Mouse (Mus musculus) heart, adult 2 months (tissue): ENCODE measurements around the gene Tfeb. TPM values are rescaled to one million over a fixed set of nuclear protein-coding genes. Genes with fewer than 3 reads are reported as not detected.

ENCODE experiments used
- DNase-seq, 2 experiments: peaks; one replicate each; pipeline ENCODE4 v3.0.0; 2021
- H3K27ac ChIP-seq: fragments of 200-600 bp; 2 replicates; pipeline ENCODE4 v1.8.1; 2022
- H3K27me3 ChIP-seq: fragments of 200-500 bp; 2 replicates; pipeline ENCODE4 v1.6.1; 2012; ENCODE audit warnings: mild to moderate bottlenecking, low read length, inconsistent platforms, mixed read lengths; ENCODE audit not compliant: control insufficient read depth, insufficient read depth
- H3K36me3 ChIP-seq: fragments of 200-500 bp; 2 replicates; pipeline ENCODE4 v1.6.1; 2012; ENCODE audit warnings: low read length, inconsistent platforms; ENCODE audit not compliant: control insufficient read depth, insufficient read depth
- H3K4me1 ChIP-seq: fragments of 200-500 bp; 2 replicates; pipeline ENCODE4 v1.6.1; 2011; ENCODE audit warnings: low read length; ENCODE audit not compliant: control insufficient read depth, insufficient read depth
- H3K4me3 ChIP-seq: fragments of 200-600 bp; 2 replicates; pipeline ENCODE4 v1.8.1; 2022
- H3K79me2 ChIP-seq: fragments of 200-500 bp; replicated peaks from 2 replicates; pipeline ENCODE4 v1.6.1; 2012; ENCODE audit warnings: mild to moderate bottlenecking, inconsistent platforms, low read length, moderate library complexity, mixed read lengths; ENCODE audit not compliant: control insufficient read depth, insufficient read depth
- H3K9ac ChIP-seq: fragments of 200-500 bp; 2 replicates; pipeline ENCODE4 v1.6.1; 2012; ENCODE audit warnings: low read depth, mild to moderate bottlenecking, control low read depth, inconsistent platforms, low read length, mixed read lengths
- CTCF ChIP-seq: fragments of 200-600 bp; IDR thresholded peaks from 2 replicates; pipeline ENCODE4 v1.8.1; 2022; ENCODE audit warnings: antibody characterized with exemption, mild to moderate bottlenecking, moderate library complexity
- EP300 ChIP-seq: fragments of 200-500 bp; IDR thresholded peaks from 2 replicates; pipeline ENCODE4 v1.6.1; 2011; ENCODE audit warnings: low read depth, low read length, control low read depth; ENCODE audit not compliant: insufficient read depth
- POLR2A ChIP-seq: fragments of 200-500 bp; IDR thresholded peaks from 2 replicates; pipeline ENCODE4 v1.6.1; 2011; ENCODE audit warnings: mild to moderate bottlenecking, low read depth, low read length, control low read depth; ENCODE audit not compliant: insufficient read depth
- WGBS: fragments of 180-500 bp; shearing (Covaris S2); methylation state at CpG from one replicate; pipeline ENCODE4 v1.1.7; 2018; 5-methylcytosine and 5-hydroxymethylcytosine counted together
- intact Hi-C: fragments of 180-260 bp; cut with DNase I; formaldehyde crosslinking; loops from one replicate; pipeline ENCODE4 v1.15.1; 2025
- polyA plus RNA-seq: library from polyadenylated mRNA; depleted of rRNA; stranded (reverse); fragments of >200 nt; gene quantifications from 2 replicates; pipeline ENCODE4 v1.2.3, GENCODE M21; 2012
- total RNA-seq, 2 experiments: library from RNA; stranded (reverse); gene quantifications; 2 replicates each; pipeline ENCODE4 v1.2.3; 2021

The Tfeb gene
- total and polyA plus RNA-seq, 3 experiments = 33.5 to 42.7 (median 36.8) TPM

DNA sequence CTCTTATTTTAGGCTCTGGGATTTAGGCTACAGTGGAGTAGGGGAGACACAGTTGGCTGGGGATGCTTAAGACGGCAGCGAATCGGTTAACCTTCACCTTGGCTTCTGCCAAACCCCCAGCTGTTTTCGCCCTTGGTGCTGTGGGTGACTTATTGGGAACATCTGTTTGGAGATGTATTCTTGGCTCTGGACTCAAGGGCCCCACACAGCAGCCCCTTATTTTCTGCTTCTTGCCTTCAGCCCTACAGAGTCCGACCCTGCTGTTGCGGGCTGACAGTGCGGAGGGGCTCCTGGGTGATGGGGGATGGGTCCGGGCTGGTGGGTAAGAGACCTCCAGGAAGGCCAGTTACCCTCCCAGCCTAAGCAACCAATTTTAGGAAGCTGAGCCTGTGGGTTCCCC, 84.5 kb downstream of the Tfeb start:
- H3K27ac ChIP-seq = no peak overlapping the region
- no peak overlapping the region for H3K4me3 ChIP-seq
- H3K9ac ChIP-seq = no peak overlapping the region
- 82% methylated on average over 8 of the region's 8 CpGs for WGBS
- intact Hi-C loops = no loop called here
- H3K4me1 ChIP-seq = no peaks in the 10 kb centered on the region
- TF ChIP-seq EP300 (no peak), POLR2A (no peak), CTCF (no peak)
- H3K79me2 ChIP-seq = no peaks in the 10 kb centered on the region
- H3K27me3 ChIP-seq = no peaks in the 10 kb centered on the region
- H3K36me3 ChIP-seq = no peaks in the 10 kb centered on the region
- no peak for DNase-seq

- Histone ChIP-seq H3K36me3 (no peaks in the 10 kb centered on the region), H3K27me3 (no peaks in the 10 kb centered on the region), H3K4me3 (no peak overlapping the region), H3K79me2 (no peaks in the 10 kb centered on the region), H3K4me1 (no peaks in the 10 kb centered on the region), H3K27ac (no peak overlapping the region), H3K9ac (no peak overlapping the region)
- WGBS = 64% methylated on average over 9 of the region's 9 CpGs
- DNase-seq = no peak
- TF ChIP-seq POLR2A (no peak), EP300 (no peak), CTCF (no peak)
- intact Hi-C loops = no loop called here
Measured at GRCm38 (mm10) chr17:47831161-47831560, 94.3 kb downstream of the Tfeb start.

DNA sequence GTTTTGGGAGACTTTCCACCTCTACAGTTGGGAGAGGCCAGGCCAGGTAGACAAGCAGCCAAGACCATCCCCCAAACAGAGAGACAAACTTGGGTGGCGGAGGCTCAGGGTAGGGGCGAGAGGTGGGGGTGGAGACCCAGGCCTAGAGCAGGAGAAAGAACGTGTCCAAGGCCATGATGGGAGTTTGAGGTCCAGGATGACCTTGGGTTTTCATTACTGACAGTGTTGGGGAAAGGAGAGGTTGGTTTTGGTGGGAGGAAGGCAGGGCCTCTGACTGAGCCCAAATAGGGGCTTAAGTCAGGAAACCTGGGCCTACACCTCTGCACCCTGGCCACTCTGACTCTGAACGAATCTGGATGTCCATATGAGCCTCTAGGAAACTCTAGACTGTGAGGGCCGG, 94.9 kb downstream of the Tfeb start:
- H3K36me3 ChIP-seq = no peaks in the 10 kb centered on the region
- no peak for DNase-seq
- H3K27ac ChIP-seq = no peak overlapping the region
- H3K4me1 ChIP-seq = no peaks in the 10 kb centered on the region
- H3K4me3 ChIP-seq = no peak overlapping the region
- 74% methylated on average over 5 of the region's 5 CpGs for WGBS
- no peak overlapping the region for H3K9ac ChIP-seq
- H3K27me3 ChIP-seq = no peaks in the 10 kb centered on the region
- intact Hi-C loops = no loop called here
- no peak for TF ChIP-seq CTCF
- TF ChIP-seq EP300 = no peak
- TF ChIP-seq POLR2A = no peak
- H3K79me2 ChIP-seq = no peaks in the 10 kb centered on the region

DNA sequence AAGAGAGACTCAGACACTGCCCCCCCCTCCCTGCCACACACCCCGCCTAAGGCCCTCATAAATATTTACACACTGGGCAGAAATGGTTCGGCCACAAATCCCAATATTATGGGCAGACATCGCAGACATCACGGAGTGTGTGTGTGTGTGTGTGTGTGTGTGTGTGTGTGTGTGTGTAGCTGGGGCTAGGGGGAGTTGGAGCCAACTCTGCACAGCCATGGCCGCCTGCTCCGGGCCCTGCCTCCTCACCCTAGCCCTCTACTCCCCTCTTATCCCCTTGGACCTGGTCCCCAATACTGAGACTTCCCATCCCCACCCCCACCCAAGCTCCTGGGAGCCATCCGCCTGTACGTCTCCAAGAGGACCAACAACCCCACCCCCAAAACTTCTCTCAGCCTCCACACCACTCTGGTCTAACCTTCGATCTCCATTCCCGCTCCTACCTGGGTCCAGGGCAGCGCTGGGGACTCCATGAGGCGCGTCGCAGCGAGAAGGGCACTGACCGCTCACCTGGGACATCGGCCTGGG, 95.7 kb downstream of the Tfeb start:
- no peaks in the 10 kb centered on the region for H3K4me1 ChIP-seq
- no peak for DNase-seq
- no peaks in the 10 kb centered on the region for H3K79me2 ChIP-seq
- intact Hi-C loops = no loop called here
- H3K27ac ChIP-seq = peak overlapping the region; percentile 41
- TF ChIP-seq POLR2A = no peak
- no peak for TF ChIP-seq EP300
- no peak for TF ChIP-seq CTCF
- H3K36me3 ChIP-seq = no peaks in the 10 kb centered on the region
- H3K9ac ChIP-seq = peak overlapping the region; percentile 54
- no peaks in the 10 kb centered on the region for H3K27me3 ChIP-seq
- peak overlapping the region; percentile 56 for H3K4me3 ChIP-seq
- WGBS = 20% methylated on average over 17 of the region's 17 CpGs

GRCm38 (mm10) chr17:47833029-47833627, 96.3 kb downstream of the Tfeb start:
- Histone ChIP-seq H3K4me3 (peak overlapping the region; percentile 56), H3K27me3 (no peaks in the 10 kb centered on the region), H3K36me3 (no peaks in the 10 kb centered on the region), H3K27ac (peak overlapping the region; percentile 41), H3K9ac (peak overlapping the region; percentile 54), H3K79me2 (no peaks in the 10 kb centered on the region), H3K4me1 (no peaks in the 10 kb centered on the region)
- DNase-seq = peak; percentile 54 to 60
- TF ChIP-seq EP300 = no peak
- TF ChIP-seq CTCF = no peak
- no peak for TF ChIP-seq POLR2A
- intact Hi-C loops = no loop called here
- under 1% methylated on average over 41 of the region's 45 CpGs for WGBS

DNA sequence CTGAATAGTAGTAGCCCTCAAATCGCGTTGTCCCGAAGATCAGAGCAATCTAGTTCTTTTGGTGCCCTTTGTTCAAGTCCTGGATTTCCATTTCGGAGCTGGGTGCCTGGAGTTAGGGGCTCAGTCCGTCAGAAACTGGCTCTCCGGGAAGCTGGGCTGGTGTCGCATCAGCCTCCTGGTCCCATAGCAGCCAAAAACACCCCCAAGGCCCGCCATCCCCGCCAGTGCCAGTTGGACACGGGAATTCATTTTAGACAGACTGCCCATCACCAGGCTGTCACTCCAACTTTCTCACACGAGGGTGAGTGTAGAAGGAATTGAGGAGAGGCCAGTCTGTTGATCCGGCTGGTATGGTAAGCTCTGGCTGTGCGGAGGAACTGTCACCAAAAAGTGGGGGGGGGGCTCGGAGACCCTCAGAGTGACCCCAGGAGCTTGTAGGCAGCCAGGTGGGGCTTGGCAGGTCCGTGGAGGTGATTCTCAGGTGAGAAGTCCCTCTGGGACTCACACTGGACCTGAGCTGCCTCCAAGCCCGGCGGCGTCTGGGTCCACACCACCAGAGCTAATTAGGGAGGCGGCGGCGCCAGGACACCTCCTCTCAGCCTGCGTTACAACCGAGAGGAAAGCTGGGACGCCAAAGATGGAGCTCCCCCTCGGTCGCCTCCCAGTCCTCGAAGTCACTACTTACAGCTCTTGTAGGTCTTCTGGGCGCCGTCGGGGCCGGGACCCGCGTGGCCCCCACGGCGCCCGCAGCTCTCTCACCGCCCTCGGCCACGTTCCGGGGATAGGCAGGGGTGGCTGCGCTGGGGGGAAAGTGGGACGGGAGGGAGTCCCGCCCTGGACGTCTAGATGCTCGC, 97.0 kb downstream of the Tfeb start:
- no peak for TF ChIP-seq EP300
- no peak for TF ChIP-seq POLR2A
- no peak for TF ChIP-seq CTCF
- DNase-seq = no peak
- Histone ChIP-seq H3K27me3 (no peaks in the 10 kb centered on the region), H3K4me3 (peak overlapping the region; percentile 56), H3K79me2 (no peaks in the 10 kb centered on the region), H3K36me3 (no peaks in the 10 kb centered on the region), H3K27ac (no peak overlapping the region), H3K9ac (peak overlapping the region; percentile 54), H3K4me1 (no peaks in the 10 kb centered on the region)
- intact Hi-C loops = no loop called here
- 2% methylated on average over 45 of the region's 45 CpGs for WGBS
